Mouse (Mus musculus) small intestine, adult 2 months (tissue): ENCODE measurements around the gene Man2b2. TPM values are rescaled to one million over a fixed set of nuclear protein-coding genes. Genes with fewer than 3 reads are reported as not detected.
"Not testable (repeated sequence)": the region's sequence is repeated elsewhere in the genome, so short reads cannot be mapped to it uniquely, and the experiment has no call there.

Experiments
- H3K27ac ChIP-seq: fragments of 200-500 bp; 2 replicates; pipeline ENCODE4 v1.5.1; 2012; ENCODE audit warnings: low read depth, low read length, control low read depth, inconsistent platforms; ENCODE audit not compliant: insufficient read depth
- H3K27me3 ChIP-seq: fragments of 200-500 bp; 2 replicates; pipeline ENCODE4 v1.6.1; 2012; ENCODE audit warnings: mild to moderate bottlenecking, moderate library complexity, low read length, inconsistent platforms; ENCODE audit not compliant: control insufficient read depth, insufficient read depth
- H3K36me3 ChIP-seq: fragments of 200-500 bp; 2 replicates; pipeline ENCODE4 v1.6.1; 2012; ENCODE audit warnings: mild to moderate bottlenecking, low read length, control low read depth, inconsistent platforms; ENCODE audit not compliant: control insufficient read depth, insufficient read depth
- H3K4me1 ChIP-seq: fragments of 200-500 bp; 2 replicates; pipeline ENCODE4 v1.6.1; 2012; ENCODE audit warnings: low read length, inconsistent platforms, mixed read lengths; ENCODE audit not compliant: control insufficient read depth, insufficient read depth, insufficient read length
- H3K4me3 ChIP-seq: fragments of 200-500 bp; 2 replicates; pipeline ENCODE4 v1.5.1; 2012; ENCODE audit warnings: low read depth, mild to moderate bottlenecking, control low read depth, inconsistent platforms, low read length, moderate library complexity
- CTCF ChIP-seq: fragments of 200-500 bp; IDR thresholded peaks from 2 replicates; pipeline ENCODE4 v1.5.1; 2012; ENCODE audit warnings: low read depth, mild to moderate bottlenecking, control low read depth, inconsistent platforms, low read length, moderate library complexity, mixed read lengths; ENCODE audit not compliant: insufficient replicate concordance, insufficient read length; ENCODE audit errors: extremely low read depth
- POLR2A ChIP-seq: fragments of 200-500 bp; IDR thresholded peaks from 2 replicates; pipeline ENCODE4 v1.6.1; 2012; ENCODE audit warnings: low read depth, mild to moderate bottlenecking, control low read depth, inconsistent platforms, low read length, moderate library complexity
- WGBS: fragments of 180-500 bp; shearing (Covaris S2); methylation state at CpG from one replicate; pipeline ENCODE4 v1.1.7; 2018; 5-methylcytosine and 5-hydroxymethylcytosine counted together
- polyA plus RNA-seq: library from polyadenylated mRNA; depleted of rRNA; stranded (reverse); fragments of >200 nt; gene quantifications from 2 replicates; pipeline ENCODE4 v1.2.3, GENCODE M21; 2012

Man2b2 gene
- polyA plus RNA-seq, 1 experiment: 104 TPM

GRCm38 (mm10) chr5:36811413-36811812, 19.0 kb downstream of the Man2b2 start:
- Histone ChIP-seq H3K27me3 (no peaks in the 10 kb centered on the region), H3K36me3 (peaks cover 38% of the 10 kb centered on the region), H3K27ac (no peak overlapping the region), H3K4me1 (no peaks in the 10 kb centered on the region), H3K4me3 (no peak overlapping the region)
- WGBS: 33% methylated on average over 3 of the region's 3 CpGs
- TF ChIP-seq POLR2A: no peak
- peak; percentile 74 for TF ChIP-seq CTCF

- H3K36me3 ChIP-seq: peaks cover 31% of the 10 kb centered on the region
- H3K27me3 ChIP-seq: no peaks in the 10 kb centered on the region
- no peak overlapping the region for H3K27ac ChIP-seq
- WGBS: 90% methylated on average over 3 of the region's 3 CpGs
- no peak for TF ChIP-seq POLR2A
- no peaks in the 10 kb centered on the region for H3K4me1 ChIP-seq
- H3K4me3 ChIP-seq: no peak overlapping the region
Measured at GRCm38 (mm10) chr5:36810634-36811033, 19.8 kb downstream of the Man2b2 start.

- no peak overlapping the region for H3K4me3 ChIP-seq
- H3K4me1 ChIP-seq: no peaks in the 10 kb centered on the region
- WGBS: 81% methylated on average over 7 of the region's 7 CpGs
- TF ChIP-seq CTCF (no peak), POLR2A (no peak)
- peaks cover 18% of the 10 kb centered on the region; the same call in 1 of the 2 replicates for H3K36me3 ChIP-seq
- H3K27me3 ChIP-seq: no peaks in the 10 kb centered on the region
- no peak overlapping the region for H3K27ac ChIP-seq
Measured at GRCm38 (mm10) chr5:36809123-36809522, 21.3 kb downstream of the Man2b2 start.

GRCm38 (mm10) chr5:36807106-36807505, 23.3 kb downstream of the Man2b2 start:
- Histone ChIP-seq H3K4me3 (no peak overlapping the region), H3K36me3 (peaks cover 13% of the 10 kb centered on the region; the same call in 1 of the 2 replicates), H3K27ac (no peak overlapping the region), H3K27me3 (no peaks in the 10 kb centered on the region), H3K4me1 (no peaks in the 10 kb centered on the region)
- no peak for TF ChIP-seq CTCF
- no peak for TF ChIP-seq POLR2A
- 43% methylated on average over 5 of the region's 5 CpGs for WGBS

- H3K27me3 ChIP-seq: no peaks in the 10 kb centered on the region
- H3K4me3 ChIP-seq: no peak overlapping the region
- peaks cover 17% of the 10 kb centered on the region; the same call in 1 of the 2 replicates for H3K4me1 ChIP-seq
- peak overlapping the region; percentile 61 for H3K27ac ChIP-seq
- no peak for TF ChIP-seq POLR2A
- no peak for TF ChIP-seq CTCF
- H3K36me3 ChIP-seq: peaks cover 4% of the 10 kb centered on the region; the same call in 1 of the 2 replicates
- 28% methylated on average over 8 of the region's 8 CpGs for WGBS
Measured at GRCm38 (mm10) chr5:36797291-36797690, 33.2 kb downstream of the Man2b2 start.

- H3K27ac ChIP-seq: peak within 1 kb of the TSS; percentile 96
- under 1% methylated on average over 90 of the region's 90 CpGs for WGBS
- H3K4me1 ChIP-seq: peaks cover 17% of the 10 kb centered on the region; the same call in 1 of the 2 replicates
Measured at GRCm38 (mm10) chr5:36796296-36797014, 34.0 kb downstream of the Man2b2 start, which contains the start of gene Mrfap1. Gene Mrfap1, minus strand, starts transcription at chr5:36796772.

GRCm38 (mm10) chr5:36795647-36796295, 34.7 kb downstream of the Man2b2 start:
- peak overlapping the region; percentile 96 for H3K27ac ChIP-seq
- H3K4me1 ChIP-seq: peaks cover 17% of the 10 kb centered on the region; the same call in 1 of the 2 replicates
- 3% methylated on average over 37 of the region's 37 CpGs for WGBS
- H3K27me3 ChIP-seq, H3K36me3 ChIP-seq: not testable (repeated sequence)
- peak overlapping the region; percentile 99 for H3K4me3 ChIP-seq

More at GRCm38 (mm10) chr5:36796296-36797014, 34.0 kb downstream of the Man2b2 start, which contains the start of gene Mrfap1:
- peak; percentile 84 for TF ChIP-seq POLR2A
- not testable (repeated sequence) for H3K27me3 ChIP-seq, H3K36me3 ChIP-seq
- peak within 1 kb of the TSS; percentile 99 for H3K4me3 ChIP-seq
